Mouse (Mus musculus): ENCODE results near the gene Gm13178.

- TF ChIP-seq GATA1 (IDR thresholded peaks at IDR 0.05; ENCODE audit: low read length) (no peak), TAL1 (IDR thresholded peaks at IDR 0.05; ENCODE audit: low read length) (no peak)
These were observed 34.9 kb downstream of the Gm13178 start, which contains the start of gene Gm436 for GRCm38 (mm10) chr4:144686268-144686667.

All from erythroblast, embryonic 14.5 days (primary cell).